Mouse (Mus musculus): ENCODE results near the gene Eif2b5. TPM values are rescaled to one million over a fixed set of nuclear protein-coding genes. Genes with fewer than 3 reads are reported as not detected.
A peak's percentile ranks its signal among the peaks of the same experiment; 100 is the strongest.

The Eif2b5 gene
- polyA plus RNA-seq, 1 experiment from 2014 or later = 103 TPM

GRCm38 (mm10) chr16:20523886-20524285 lies 25.3 kb downstream of the Eif2b5 start:
- no peaks in the 10 kb centered on the region for H3K27me3 ChIP-seq
- no peak overlapping the region for H3K9ac ChIP-seq
- H3K4me1 ChIP-seq (replicated peaks) = peaks cover 29% of the 10 kb centered on the region
- no peak overlapping the region for H3K4me2 ChIP-seq
- no peak overlapping the region for H3K4me3 ChIP-seq
- H3K27ac ChIP-seq (replicated peaks) = no peak overlapping the region
- H3K36me3 ChIP-seq = peaks cover 91% of the 10 kb centered on the region
- no peak for ATAC-seq (ENCODE audit: low read depth)
- WGBS = 80% methylated on average over 10 of the region's 10 CpGs
- H3K9me3 ChIP-seq = no peaks in the 10 kb centered on the region

- 90% methylated on average over 5 of the region's 5 CpGs for WGBS
- H3K36me3 ChIP-seq = peaks cover 98% of the 10 kb centered on the region
These were observed 30.2 kb downstream of the Eif2b5 start for GRCm38 (mm10) chr16:20528779-20529178.

GRCm38 (mm10) chr16:20529375-20529774 lies 30.8 kb downstream of the Eif2b5 start:
- ATAC-seq (ENCODE audit: low read depth) = no peak

More at GRCm38 (mm10) chr16:20528779-20529178, 30.2 kb downstream of the Eif2b5 start:
- Histone ChIP-seq H3K9ac (no peak overlapping the region), H3K27ac (replicated peaks) (no peak overlapping the region; the same call in 1 of the 2 replicates), H3K4me1 (replicated peaks) (peaks cover 7% of the 10 kb centered on the region), H3K4me3 (no peak overlapping the region), H3K27me3 (no peaks in the 10 kb centered on the region), H3K9me3 (no peaks in the 10 kb centered on the region), H3K4me2 (no peak overlapping the region)
- ATAC-seq (ENCODE audit: low read depth) = no peak

DNA sequence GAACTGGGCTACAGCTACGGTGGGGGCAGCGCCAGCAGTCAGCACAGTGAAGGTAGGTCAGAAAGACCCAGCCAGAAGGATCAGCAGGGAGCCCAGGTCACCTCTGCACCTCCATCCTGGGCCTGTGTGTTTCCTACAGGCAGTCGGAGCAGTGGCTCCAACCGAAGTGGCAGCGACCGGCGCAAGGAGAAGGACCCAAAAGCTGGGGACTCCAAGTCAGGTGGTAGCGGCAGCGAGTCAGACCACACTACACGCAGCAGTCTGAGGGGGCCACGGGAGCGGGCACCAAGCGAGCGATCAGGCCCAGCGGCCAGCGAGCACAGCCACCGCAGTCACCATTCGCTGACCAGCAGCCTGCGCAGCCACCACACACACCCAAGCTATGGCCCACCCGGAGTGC lies 32.3 kb downstream of the Eif2b5 start:
- H3K4me3 ChIP-seq = no peak overlapping the region
- H3K9ac ChIP-seq = no peak overlapping the region
- peaks cover 77% of the 10 kb centered on the region for H3K36me3 ChIP-seq
- ATAC-seq (ENCODE audit: low read depth) = no peak
- H3K4me2 ChIP-seq = no peak overlapping the region
- no peaks in the 10 kb centered on the region for H3K9me3 ChIP-seq
- H3K27me3 ChIP-seq = no peaks in the 10 kb centered on the region
- H3K27ac ChIP-seq (replicated peaks) = no peak overlapping the region
- H3K4me1 ChIP-seq (replicated peaks) = peaks cover 8% of the 10 kb centered on the region
- WGBS = 95% methylated on average over 20 of the region's 20 CpGs

More at GRCm38 (mm10) chr16:20529375-20529774, 30.8 kb downstream of the Eif2b5 start:
- Histone ChIP-seq H3K4me3 (no peak overlapping the region), H3K4me2 (no peak overlapping the region), H3K4me1 (replicated peaks) (peaks cover 7% of the 10 kb centered on the region), H3K27ac (replicated peaks) (no peak overlapping the region), H3K36me3 (peaks cover 92% of the 10 kb centered on the region), H3K9ac (no peak overlapping the region), H3K9me3 (no peaks in the 10 kb centered on the region), H3K27me3 (no peaks in the 10 kb centered on the region)
- 65% methylated on average over 1 of the region's 1 CpGs for WGBS

- no peak overlapping the region for H3K27ac ChIP-seq (replicated peaks)
- peaks cover 26% of the 10 kb centered on the region for H3K4me1 ChIP-seq (replicated peaks)
- no peaks in the 10 kb centered on the region for H3K9me3 ChIP-seq
- WGBS = 49% methylated on average over 10 of the region's 10 CpGs
- no peak for ATAC-seq (ENCODE audit: low read depth)
- no peak overlapping the region for H3K4me3 ChIP-seq
- H3K4me2 ChIP-seq = peak overlapping the region; percentile 26; the same call in 1 of the 2 replicates
- peaks cover 60% of the 10 kb centered on the region for H3K36me3 ChIP-seq
- H3K27me3 ChIP-seq = no peaks in the 10 kb centered on the region
- no peak overlapping the region for H3K9ac ChIP-seq
These were observed 36.1 kb downstream of the Eif2b5 start for GRCm38 (mm10) chr16:20534617-20535295.

- Histone ChIP-seq H3K27ac (replicated peaks) (peak within 1 kb of the TSS; percentile 87), H3K27me3 (no peaks in the 10 kb centered on the region), H3K4me2 (peak within 1 kb of the TSS; percentile 88), H3K4me3 (peak within 1 kb of the TSS; percentile 86), H3K36me3 (peaks cover 60% of the 10 kb centered on the region), H3K9ac (peak within 1 kb of the TSS; percentile 97), H3K9me3 (no peaks in the 10 kb centered on the region), H3K4me1 (replicated peaks) (peaks cover 26% of the 10 kb centered on the region)
- WGBS = under 1% methylated on average over 52 of the region's 52 CpGs
- peak; percentile 98 for ATAC-seq (ENCODE audit: low read depth)
These were observed 36.9 kb downstream of the Eif2b5 start, which contains the start of gene Ap2m1 for GRCm38 (mm10) chr16:20535296-20536080. Gene Ap2m1, plus strand, starts transcription at chr16:20535478.

DNA sequence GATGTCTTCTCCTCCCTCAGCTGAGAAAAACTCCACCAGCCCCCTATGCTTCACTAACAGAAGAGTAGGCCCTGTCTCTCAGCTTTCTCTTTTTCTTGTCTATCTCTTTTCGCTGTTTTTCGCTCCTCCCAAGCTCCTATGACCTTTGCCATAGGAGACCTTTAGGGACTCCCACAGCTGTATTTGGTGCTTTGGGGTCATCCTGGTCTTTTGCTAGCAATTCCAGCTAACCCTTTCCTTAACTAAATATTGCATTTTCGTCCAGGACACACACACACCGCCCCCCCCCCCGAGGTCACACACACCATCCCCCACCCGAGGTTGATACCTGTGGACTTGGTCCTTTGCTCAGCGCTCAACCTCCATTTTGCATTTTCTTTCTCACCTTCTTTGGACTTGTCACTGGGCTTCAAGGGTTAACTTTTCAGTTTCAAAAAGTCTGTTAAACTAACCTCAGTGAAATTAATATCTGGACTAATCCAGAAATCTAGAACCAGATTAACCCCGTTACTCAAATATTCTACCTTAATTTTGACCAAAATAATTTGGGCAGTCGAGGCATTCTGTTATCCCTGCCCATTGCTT lies 37.6 kb downstream of the Eif2b5 start:
- H3K9me3 ChIP-seq = no peaks in the 10 kb centered on the region
- peak overlapping the region; percentile 87 for H3K27ac ChIP-seq (replicated peaks)
- peaks cover 26% of the 10 kb centered on the region for H3K4me1 ChIP-seq (replicated peaks)
- H3K4me2 ChIP-seq = peak overlapping the region; percentile 88
- peaks cover 60% of the 10 kb centered on the region for H3K36me3 ChIP-seq
- H3K4me3 ChIP-seq = peak overlapping the region; percentile 86
- ATAC-seq (ENCODE audit: low read depth) = no peak
- no peaks in the 10 kb centered on the region for H3K27me3 ChIP-seq
- peak overlapping the region; percentile 97 for H3K9ac ChIP-seq
- 39% methylated on average over 9 of the region's 9 CpGs for WGBS

- H3K9ac ChIP-seq = peak overlapping the region; percentile 97
- H3K4me2 ChIP-seq = peak overlapping the region; percentile 88
- 30% methylated on average over 5 of the region's 5 CpGs for WGBS
- H3K27me3 ChIP-seq = no peaks in the 10 kb centered on the region
- H3K36me3 ChIP-seq = peaks cover 60% of the 10 kb centered on the region
- peak overlapping the region; percentile 86 for H3K4me3 ChIP-seq
- peaks cover 26% of the 10 kb centered on the region for H3K4me1 ChIP-seq (replicated peaks)
- H3K9me3 ChIP-seq = no peaks in the 10 kb centered on the region
- peak overlapping the region; percentile 49 for H3K27ac ChIP-seq (replicated peaks)
- ATAC-seq (ENCODE audit: low read depth) = no peak
These were observed 38.5 kb downstream of the Eif2b5 start for GRCm38 (mm10) chr16:20537071-20537471.

DNA sequence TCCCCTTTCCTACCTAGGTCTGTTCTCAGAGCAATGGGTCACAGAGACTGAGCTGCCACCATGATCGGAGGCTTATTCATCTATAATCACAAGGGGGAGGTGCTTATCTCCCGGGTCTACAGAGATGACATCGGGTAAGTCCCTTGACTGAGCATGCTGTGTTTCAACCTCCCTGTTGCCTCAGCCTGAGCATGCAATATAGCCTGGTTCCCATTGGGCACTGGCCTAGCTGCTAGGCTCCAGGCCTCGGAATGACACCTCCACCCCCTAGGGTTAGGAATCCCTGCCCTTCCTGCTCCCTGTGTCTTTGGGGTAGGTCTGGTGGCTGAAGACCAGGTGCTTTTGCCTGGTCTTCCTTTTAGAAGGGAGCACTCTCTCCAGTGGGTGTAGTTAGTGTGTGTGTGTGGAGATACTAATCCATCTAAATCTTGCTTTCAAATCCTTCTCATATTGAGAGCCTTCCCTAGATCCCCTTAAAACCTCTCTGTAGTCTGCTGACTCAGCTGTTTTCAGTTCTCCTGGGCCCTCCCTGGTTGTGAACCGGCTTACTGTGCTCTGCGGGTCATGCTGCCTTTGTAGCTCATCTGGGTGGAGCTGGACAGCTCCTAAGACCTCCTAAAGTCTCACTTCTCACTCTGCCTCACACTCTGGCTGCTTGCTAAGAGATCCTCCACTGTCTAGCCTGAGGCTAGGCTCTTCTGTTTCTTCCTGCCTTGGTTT lies 39.1 kb downstream of the Eif2b5 start:
- WGBS = 48% methylated on average over 6 of the region's 6 CpGs
- peaks cover 61% of the 10 kb centered on the region for H3K36me3 ChIP-seq
- H3K4me2 ChIP-seq = peak overlapping the region; percentile 88
- H3K9me3 ChIP-seq = no peaks in the 10 kb centered on the region
- no peak overlapping the region for H3K27ac ChIP-seq (replicated peaks)
- peak overlapping the region; percentile 86 for H3K4me3 ChIP-seq
- peak overlapping the region; percentile 97 for H3K9ac ChIP-seq
- H3K4me1 ChIP-seq (replicated peaks) = peaks cover 26% of the 10 kb centered on the region
- no peaks in the 10 kb centered on the region for H3K27me3 ChIP-seq
- no peak for ATAC-seq (ENCODE audit: low read depth)

GRCm38 (mm10) chr16:20539649-20540048 lies 41.0 kb downstream of the Eif2b5 start:
- Histone ChIP-seq H3K9ac (no peak overlapping the region), H3K9me3 (no peaks in the 10 kb centered on the region), H3K4me3 (no peak overlapping the region), H3K4me1 (replicated peaks) (peaks cover 26% of the 10 kb centered on the region), H3K27ac (replicated peaks) (no peak overlapping the region), H3K27me3 (no peaks in the 10 kb centered on the region), H3K36me3 (peaks cover 66% of the 10 kb centered on the region), H3K4me2 (no peak overlapping the region)
- no peak for ATAC-seq (ENCODE audit: low read depth)
- WGBS = 84% methylated on average over 3 of the region's 3 CpGs

- ATAC-seq (ENCODE audit: low read depth) = no peak
- Histone ChIP-seq H3K4me3 (no peak overlapping the region), H3K4me2 (no peak overlapping the region), H3K4me1 (replicated peaks) (peaks cover 26% of the 10 kb centered on the region), H3K27ac (replicated peaks) (no peak overlapping the region), H3K27me3 (no peaks in the 10 kb centered on the region), H3K9ac (no peak overlapping the region), H3K36me3 (peaks cover 74% of the 10 kb centered on the region), H3K9me3 (no peaks in the 10 kb centered on the region)
- 87% methylated on average over 4 of the region's 4 CpGs for WGBS
These were observed 41.8 kb downstream of the Eif2b5 start for GRCm38 (mm10) chr16:20540438-20540837.

Measured in neural tube, embryonic 13.5 days (tissue).